Mouse (Mus musculus): ENCODE measurements at regions not wholly inside any gene's neighbourhood (a gene's known extent, or its start where the extent isn't known, plus 50 kb on each side); places are given as distances from the start of the nearest gene placed in this dataset.

DNA sequence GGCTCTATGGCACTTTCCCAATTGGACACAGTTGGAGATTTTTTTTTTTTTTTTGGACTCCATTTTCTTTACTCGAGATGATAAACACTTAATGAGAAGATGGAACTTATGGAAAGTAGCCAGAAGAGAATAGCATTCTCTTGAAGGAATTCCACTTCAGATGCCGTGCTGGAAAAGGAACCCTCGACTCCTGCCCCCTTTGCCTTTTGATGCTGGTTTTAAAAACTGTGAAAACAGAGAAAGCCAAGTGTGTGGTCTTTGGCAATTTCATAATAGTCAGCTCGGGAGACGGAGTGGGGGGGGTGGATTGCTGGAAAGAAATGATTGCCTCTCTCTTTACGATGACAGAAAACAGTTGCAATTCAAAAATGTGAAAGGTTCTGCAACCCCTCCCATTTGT lies 429.2 kb downstream of the Fgf9 start:
- DNase-seq (ENCODE audit: low spot score): no peak

DNA sequence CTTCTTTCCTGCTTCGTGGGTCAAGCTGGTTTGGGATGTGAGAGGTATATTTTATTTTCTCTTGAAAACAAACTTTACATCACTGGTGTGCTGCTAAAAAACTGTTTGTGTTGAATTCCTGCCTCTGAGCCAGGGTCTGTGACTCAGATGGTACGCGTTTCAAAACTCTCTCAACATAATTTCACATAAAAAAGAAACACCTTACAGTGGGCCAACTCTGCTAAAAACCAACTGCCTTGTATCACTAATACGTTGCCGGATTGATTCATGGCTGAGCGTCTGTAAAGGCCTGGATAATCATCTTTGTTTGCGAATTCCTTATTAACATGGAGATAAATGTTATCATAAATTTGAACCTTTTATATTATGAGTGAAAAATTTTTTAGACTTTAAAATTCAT lies 428.7 kb downstream of the Fgf9 start:
- no peak for DNase-seq (ENCODE audit: low spot score)

DNA sequence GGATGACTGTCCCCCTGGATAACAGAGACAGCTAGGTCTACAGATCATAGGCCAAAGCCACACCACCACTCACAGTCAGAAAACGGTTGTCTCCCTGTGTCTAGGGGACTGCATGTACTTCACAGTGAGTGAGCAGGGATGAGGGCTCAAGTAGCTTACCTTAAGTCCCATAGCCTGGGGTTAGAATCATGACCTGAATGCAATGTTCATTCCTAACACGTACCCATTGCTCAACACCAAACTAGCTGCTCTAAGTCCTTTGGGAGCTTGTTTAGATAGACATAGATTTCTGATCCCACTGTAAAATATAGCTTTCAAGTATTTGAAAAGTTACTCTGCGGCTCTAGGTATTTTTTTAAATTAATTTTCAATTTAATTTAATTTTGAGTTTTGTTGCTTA lies 426.6 kb downstream of the Fgf9 start:
- no peak for DNase-seq (ENCODE audit: low spot score)

DNA sequence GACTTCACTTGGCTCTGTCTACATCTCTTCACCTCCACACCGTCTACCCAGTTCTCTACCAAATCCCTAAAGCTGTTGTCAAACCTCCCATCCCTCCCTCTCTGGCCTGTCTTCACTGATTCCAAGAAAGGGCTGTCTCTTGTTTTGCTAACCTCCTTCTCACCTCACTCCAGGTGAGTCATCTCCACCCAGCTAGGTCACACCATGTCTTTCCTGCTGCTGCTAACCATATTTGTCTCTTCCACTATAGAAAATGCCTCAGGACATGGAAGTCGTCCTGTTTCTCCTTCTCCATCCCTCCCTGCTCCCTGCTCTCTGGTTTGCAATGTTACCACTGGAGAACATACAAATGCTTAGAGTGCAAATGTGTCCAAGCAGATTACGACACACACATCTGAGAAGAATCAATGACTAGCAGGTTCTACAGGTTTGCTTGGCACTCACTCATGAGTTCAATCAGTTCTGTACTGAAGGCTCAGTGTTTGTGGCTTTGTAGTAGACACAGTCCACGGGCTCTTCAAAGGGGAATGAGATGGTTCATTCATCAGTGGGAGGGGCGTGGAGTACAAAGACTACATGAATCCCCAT lies 424.1 kb downstream of the Fgf9 start:
- no peak for DNase-seq (ENCODE audit: low spot score)

DNA sequence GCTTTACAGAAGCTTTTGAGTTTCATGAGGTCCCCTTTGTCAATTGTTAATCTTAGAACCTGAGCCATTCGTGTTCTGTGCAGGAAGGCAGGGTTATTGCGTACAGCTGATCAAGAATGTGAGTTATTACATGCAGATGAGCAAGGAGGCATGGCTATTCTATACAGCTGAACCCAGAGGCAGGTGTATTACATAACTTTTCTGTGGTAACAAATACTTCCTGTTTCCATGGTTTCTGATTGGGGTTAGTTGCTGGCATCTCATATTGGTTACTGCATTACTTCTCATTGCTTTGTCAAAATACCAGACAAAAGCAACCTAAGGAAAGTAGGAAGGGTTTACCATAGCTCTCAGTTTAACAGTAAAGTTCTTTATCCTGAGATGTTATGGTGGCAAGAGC lies 421.8 kb downstream of the Fgf9 start:
- no peak for DNase-seq (ENCODE audit: low spot score)

DNA sequence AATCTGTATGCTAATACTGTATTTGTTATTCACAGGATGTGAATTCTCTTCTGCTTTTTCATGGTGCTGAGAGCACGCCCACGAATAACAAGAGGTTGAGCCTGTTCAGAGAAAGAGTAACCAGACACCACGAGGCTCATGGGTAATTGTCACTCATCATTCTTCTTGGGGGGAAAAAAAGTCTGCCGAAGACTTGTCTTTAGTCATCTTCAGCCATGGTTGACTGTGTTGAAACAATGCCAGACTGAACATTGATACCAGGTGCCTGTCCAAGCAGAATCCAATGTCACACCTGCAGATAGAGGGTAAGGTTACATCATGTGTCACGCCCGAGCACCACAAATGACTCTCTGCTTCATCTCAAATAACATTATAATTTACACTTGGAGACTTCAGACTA lies 418.5 kb downstream of the Fgf9 start:
- no peak for DNase-seq (ENCODE audit: low spot score)

DNA sequence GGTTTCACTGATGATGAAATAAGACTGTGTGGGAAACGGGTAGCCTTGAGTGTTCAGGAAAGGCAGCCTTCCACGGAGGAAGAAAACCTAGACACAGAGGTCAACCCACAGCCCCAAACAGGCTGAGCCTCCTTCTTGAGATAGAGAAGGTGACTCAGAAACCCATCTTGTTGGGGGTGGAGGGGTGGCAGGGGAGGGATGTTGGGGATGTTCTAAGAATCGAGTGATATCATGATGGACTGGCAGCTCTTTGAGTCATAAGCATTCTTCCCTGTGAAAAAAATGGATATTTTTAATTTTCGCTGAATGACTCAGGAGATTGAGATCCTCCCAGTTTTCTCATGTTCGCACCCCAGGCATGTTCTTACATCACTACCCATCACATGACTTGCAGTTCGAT lies 417.5 kb downstream of the Fgf9 start:
- DNase-seq (ENCODE audit: low spot score): no peak

DNA sequence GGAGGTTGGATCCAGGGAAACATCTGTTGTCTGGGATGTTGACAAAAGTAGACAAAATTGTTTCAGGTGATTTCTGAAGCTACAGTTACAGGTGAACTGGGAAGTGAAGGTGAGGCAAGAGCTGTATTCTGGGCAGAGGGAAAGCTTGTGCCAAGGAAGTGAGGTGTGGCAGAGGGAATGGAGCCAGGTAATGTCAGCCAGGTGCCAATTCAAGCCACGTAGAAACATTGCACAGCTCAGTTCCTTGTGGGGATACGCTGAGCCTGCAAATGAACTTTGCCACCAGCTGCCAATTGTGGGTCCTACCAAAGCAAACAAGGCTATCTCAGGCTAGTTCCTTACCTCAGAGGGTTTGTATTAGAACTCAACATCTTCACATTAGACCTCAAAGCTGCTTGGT lies 410.1 kb downstream of the Fgf9 start:
- no peak for DNase-seq (ENCODE audit: low spot score)

DNA sequence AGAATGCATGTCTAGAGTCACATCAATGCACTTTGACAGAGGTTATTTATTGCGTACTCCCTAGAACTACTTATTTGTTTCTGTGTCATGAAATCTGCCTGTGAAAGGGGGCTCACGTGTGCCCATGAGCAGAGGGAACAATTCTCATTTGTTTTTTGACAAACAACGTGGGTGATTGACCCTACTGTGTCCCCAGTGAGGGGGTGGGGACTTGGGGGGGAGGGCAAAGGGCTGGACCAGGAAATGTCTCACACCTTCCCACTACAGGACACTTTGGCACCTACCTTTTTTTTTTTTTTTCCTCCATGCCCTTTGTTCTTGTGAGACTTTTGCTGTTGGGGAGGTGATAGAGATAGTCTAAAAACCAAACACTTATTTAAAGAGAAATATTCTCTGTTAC lies 400.3 kb downstream of the Fgf9 start:
- no peak for DNase-seq (ENCODE audit: low spot score)

DNA sequence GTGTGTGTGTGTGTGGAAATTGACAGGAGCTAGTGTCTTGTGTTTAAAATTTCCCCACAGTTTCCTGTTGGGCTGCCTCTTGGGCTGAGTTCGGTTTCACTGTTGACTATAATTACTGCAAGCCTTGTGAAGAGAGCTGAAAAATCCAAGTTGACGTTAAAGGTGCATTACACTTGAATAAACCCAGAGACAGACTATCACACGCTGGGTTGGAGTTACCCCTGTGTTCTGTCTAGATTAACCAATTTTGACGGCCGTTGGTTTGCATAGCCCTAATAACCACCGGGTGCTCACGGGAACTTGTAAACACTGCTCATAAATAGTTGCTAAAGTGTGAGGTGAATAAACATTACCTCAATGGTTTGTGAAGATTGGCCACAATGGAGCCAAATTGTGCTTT lies 398.1 kb downstream of the Fgf9 start:
- no peak for DNase-seq (ENCODE audit: low spot score)

DNA sequence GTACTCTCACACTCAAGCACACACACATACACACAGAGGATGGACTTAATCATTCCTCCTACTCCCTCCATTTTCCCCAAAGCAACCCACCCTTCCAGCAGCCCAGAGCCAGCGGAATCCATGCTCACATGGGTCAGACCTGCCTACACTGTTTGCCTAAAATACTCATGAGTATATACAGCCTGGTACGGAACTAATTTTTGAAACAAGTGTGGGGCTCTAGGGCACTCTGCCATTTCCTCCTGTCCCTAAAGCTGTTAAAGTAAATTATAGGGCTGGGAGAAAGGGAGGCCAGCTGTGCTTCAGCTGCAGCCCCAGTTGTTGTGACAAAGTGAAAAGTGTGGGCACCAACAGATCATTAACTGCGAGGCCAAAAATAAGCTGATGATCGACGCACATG lies 397.5 kb downstream of the Fgf9 start:
- DNase-seq (ENCODE audit: low spot score): no peak

DNA sequence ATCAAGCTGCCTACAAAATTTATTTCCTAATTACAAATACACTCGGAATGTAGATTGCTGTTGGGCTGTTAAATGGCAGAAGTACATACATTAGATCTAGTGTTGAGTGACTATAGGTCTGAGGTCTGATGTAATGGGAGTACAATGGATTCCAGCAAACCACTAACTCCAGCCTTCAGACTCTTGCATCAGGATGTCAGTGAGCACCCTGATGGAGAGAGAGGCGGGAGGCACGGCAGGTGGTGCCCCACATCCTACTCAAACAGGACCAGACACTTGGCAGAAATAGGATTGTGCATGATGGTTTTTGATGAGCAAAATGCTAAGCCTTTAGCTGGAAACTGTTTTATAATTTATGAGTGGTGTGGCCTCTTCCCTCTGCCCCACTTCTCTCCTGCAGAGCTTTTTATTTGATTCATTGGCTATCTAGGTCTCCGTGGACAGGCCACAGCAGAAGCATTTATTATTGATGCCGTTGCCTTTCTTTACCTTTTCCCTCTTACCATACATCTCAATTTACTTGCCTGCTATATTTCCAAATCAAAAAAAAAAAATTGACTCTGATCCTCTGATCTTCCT lies 376.5 kb downstream of the Fgf9 start:
- no peak for DNase-seq (ENCODE audit: low spot score)

DNA sequence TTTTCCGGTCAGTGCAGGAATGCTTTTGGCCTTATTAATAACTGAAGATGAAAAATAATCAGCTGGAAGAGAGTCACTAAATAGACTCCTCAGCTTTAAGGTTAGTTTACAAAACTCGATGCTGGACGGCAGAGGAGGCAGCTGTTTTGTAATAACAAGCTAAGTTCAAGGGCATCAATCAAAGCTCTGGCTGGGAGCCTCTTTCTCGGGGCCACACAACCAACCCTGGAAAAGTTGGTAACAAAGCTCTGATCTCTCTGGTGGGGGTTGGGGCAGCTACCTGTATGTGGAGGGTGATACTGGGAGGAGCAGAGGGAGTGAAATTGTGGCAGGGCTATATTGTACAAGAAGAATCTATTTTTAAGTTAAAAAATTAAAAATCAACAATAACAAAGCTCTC lies 374.1 kb downstream of the Fgf9 start:
- no peak for DNase-seq (ENCODE audit: low spot score)

DNA sequence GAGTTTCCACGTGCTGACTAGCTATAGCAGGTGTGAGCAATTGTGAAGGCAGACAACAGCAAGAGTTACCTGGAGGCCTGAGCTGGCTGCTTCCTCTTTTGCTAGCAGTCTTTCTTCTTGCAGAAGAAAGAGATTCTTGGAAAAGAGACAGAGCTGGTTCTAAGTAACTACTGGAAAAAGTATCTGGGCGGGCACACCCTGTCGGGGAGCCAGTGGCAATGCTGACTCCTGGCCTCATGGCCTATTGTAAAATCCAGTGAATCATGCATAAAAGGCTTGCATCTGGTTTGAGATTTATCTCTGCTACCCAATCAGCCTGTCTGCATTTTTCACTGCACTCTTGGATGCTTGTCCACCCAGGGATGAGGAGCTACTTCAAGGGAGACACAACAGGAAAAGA lies 372.2 kb downstream of the Fgf9 start:
- no peak for DNase-seq (ENCODE audit: low spot score)

DNA sequence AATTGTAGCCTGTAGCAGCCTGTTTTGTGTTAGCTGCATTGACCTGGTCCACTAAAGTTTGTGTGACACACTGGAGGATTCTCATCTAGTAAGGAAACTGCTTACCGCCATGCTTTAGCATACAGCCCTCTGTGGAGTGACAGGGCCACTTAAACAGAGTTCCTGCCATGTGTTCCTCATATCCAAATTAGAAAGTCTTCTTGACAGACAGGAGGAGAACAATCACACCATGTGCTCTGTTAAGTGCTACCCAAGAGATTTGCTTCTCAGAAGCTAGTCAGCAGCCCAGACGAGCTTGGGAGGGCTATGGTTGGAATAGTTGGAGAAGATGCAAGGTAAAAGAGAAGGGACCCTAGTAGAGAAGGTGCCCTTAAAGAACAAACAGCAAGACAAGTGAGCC lies 369.6 kb downstream of the Fgf9 start:
- DNase-seq (ENCODE audit: low spot score): no peak

DNA sequence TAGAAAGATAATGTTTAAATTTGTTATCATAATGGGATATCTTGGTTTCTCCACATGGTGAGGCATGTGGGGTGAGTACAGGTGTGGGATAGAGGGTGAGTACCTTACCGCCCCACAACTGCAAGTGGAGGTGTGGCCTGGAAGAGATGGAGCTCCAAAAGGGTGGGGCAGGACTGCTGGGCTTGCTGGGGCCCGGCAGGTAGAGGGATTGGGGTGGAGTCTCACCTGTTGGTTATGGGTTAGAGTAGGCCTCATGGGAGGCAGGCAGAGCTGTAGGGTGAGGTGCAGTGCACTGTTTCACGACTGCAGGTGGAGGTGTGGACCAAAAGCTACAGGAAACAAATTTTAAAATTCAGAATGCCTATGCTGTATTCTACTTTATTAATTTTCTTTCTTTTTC lies 365.7 kb downstream of the Fgf9 start:
- DNase-seq (ENCODE audit: low spot score): no peak

DNA sequence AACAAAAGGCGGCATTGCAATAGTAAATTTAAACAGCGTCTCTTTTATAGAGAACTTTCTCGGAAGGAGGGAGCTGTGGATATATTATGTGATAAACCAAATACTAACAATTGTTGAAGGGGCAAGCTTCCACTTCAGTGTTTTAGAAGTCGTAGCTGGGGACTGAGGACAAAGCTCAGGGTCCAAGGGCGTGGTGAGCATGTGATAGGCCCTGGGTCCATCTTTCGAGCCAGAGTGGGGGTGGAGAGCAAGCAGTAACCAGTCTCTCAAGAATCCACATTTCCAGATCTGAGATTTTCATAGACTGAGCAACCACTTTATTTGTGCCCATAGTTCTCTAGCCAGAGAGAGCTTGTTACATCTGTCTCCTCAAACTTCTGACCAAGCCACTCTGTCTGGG lies 356.1 kb downstream of the Fgf9 start:
- DNase-seq (ENCODE audit: low spot score): no peak

DNA sequence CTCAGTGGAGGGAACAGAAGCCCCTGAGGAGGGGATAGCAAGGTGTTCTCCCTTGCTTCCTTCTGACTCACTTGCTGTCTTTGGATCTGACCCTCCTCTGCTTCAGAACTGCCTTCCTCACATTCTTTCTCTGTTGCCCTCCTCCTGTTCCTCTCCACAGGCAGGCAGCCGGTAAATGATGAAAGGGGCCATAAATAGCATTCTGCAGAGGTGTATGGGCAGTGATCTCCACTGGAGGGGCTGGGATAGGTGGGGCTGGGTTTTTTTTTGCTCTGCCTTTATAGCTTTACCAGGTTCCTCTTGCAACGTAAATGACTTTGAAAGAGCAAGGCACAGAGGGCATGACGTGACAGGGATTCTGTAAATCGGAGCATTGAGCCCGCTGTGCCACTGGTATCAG lies 351.6 kb downstream of the Fgf9 start:
- DNase-seq (ENCODE audit: low spot score): no peak

DNA sequence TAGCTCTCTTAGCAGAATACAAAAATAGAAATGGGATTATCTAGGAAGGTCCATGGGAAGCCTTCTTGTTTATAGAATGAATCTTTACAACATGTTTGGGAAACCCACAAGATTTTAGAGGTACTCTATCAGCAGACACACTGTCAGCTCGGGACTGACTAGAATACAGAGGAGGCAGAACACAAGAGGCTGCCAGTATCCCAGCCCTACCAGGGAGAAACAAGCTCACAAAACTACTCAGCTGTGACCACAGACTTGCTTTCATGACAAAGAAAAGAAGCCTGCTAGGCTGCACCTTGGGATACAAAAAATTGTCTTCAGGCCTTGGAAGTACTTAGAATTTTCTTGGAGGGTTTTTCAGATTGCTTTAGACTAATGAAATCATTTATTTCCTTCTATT lies 347.2 kb downstream of the Fgf9 start:
- DNase-seq (ENCODE audit: low spot score): no peak

DNA sequence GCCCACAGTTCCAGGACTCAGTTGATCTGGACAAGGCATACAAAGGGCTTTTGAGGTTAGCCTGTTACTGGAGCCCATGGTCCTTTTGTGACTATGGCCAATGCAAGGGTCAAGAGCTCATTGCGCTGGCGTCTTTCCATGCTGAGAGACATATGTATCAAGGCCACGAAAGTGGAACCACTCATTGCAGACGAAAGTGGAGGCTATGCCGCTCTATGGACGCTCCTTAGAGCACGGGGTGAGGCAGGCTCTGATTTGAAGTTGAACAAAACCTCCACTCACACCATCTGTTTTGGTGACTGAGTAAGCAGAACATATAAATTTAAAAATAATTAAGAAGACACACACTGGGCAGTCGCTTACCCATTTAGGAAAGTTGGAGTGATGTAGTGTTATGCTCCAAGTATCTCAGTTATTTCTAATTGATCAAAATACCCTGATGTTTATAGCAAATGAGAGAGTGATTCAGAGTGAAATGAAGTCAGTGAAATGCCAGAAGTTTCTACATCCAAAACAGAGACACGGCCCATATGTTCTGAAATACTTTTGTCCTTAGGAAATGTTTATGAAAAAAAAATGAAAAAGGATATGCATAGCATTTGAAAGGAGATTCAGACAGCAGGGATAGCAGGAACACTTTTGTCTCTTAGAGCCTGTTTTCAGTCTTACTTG lies 321.8 kb downstream of the Fgf9 start:
- DNase-seq (ENCODE audit: low spot score): no peak

DNA sequence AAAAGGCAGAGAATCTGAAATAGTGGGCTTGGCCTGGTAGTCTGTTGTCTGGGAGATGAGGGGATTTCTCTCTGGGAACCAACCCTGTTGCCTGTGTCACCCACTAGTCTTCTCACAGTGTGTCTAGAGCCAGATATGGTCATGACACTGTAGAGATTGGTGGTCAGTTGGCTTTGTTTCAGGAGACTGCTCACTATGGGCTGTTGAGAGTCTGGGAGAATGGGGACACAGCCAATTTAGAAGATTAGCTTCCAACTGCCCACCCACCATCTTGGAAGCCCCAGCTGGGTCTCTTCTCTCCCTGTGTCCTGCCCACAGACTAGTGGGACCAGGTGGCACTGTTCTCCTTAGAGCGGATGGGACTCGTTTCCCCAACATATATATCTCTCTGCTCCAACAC lies 320.4 kb downstream of the Fgf9 start:
- DNase-seq (ENCODE audit: low spot score): no peak

DNA sequence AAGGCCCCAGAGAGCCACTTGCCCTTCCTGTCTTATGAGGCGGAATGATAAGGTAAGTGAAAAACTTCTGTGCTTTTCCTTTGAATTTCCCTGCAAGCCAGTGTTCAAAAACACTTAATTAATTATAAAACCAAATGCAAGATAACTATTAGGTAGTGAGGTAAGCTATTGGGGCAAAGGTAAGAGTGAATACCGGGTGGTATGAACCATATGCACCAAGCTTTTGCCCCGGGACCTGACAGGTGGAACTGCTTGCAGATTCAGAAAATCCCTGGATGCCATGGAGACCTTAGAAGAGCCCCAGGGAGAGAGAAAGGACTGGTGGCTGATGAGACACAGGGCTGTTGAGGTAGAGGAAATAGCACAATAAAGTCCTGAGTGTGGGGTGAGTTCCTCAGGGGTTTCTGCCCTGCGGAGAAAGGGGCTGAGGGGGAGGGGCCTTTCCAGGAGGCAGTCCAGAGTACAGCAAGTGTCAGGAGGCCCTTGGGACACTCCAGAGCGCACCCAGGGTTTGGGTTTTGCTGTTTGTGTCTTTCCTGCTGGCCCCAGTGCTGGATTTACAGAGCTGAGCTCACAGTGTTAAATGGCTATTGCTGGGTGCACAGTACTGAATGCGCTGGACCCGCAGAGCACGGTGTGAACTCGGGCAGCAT lies 317.1 kb downstream of the Fgf9 start:
- DNase-seq (ENCODE audit: low spot score): no peak

DNA sequence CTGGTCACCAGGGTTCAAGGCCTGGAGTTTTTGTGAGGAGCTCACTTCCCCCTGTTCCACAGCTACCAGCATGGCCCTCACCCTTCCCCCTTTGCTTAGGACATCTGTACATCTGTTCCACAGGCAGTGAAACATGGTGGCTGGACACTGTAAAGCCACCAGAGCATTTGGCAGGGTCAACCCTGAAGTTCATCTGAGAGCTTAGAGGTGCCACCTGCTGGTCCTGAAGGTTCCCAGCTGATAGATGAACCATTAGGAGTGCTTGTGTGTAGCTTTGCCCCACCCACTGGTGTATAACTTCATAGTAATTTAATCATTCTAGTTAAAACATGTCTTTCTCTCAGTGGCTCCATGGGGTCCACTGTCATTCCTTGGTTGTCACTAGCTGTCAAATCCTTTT lies 304.7 kb downstream of the Fgf9 start:
- DNase-seq (ENCODE audit: low spot score): no peak
